Mouse (Mus musculus): ENCODE data around the gene Onecut1.
A peak's percentile ranks its signal among the peaks of the same experiment; 100 is the strongest.

The Onecut1 gene

GRCm38 (mm10) chr9:74861561-74861980 is at the start of gene Onecut1:
Gene Onecut1 (plus strand): TSS chr9:74861921.
- DNase-seq (ENCODE audit: inconsistent age in 2 of 2, low spot score in 1 of 2), result peak; percentile 66 to 89

GRCm38 (mm10) chr9:74819736-74820511 is 41.8 kb upstream of the Onecut1 start:
- no peak for DNase-seq (ENCODE audit: inconsistent age in 2 of 2, low spot score in 1 of 2)

GRCm38 (mm10) chr9:74825102-74825501 is 36.6 kb upstream of the Onecut1 start:
- no peak for DNase-seq (ENCODE audit: inconsistent age in 2 of 2, low spot score in 1 of 2)

GRCm38 (mm10) chr9:74829206-74829605 is 32.5 kb upstream of the Onecut1 start:
- DNase-seq (ENCODE audit: inconsistent age in 2 of 2, low spot score in 1 of 2), result no peak

GRCm38 (mm10) chr9:74842890-74843289 is 18.8 kb upstream of the Onecut1 start:
- no peak for DNase-seq (ENCODE audit: inconsistent age in 2 of 2, low spot score in 1 of 2)

- DNase-seq (ENCODE audit: inconsistent age in 2 of 2, low spot score in 1 of 2), result no peak
Measured at GRCm38 (mm10) chr9:74846867-74847830, 14.6 kb upstream of the Onecut1 start.

- DNase-seq (ENCODE audit: inconsistent age in 2 of 2, low spot score in 1 of 2), result peak in 1 of 2 experiments; percentile 50
Measured at GRCm38 (mm10) chr9:74848411-74849194, 13.1 kb upstream of the Onecut1 start.

GRCm38 (mm10) chr9:74849195-74849978 is 12.3 kb upstream of the Onecut1 start:
- DNase-seq (ENCODE audit: inconsistent age in 2 of 2, low spot score in 1 of 2), result no peak

GRCm38 (mm10) chr9:74849979-74850780 is 11.5 kb upstream of the Onecut1 start:
- DNase-seq (ENCODE audit: inconsistent age in 2 of 2, low spot score in 1 of 2), result no peak

- DNase-seq (ENCODE audit: inconsistent age in 2 of 2, low spot score in 1 of 2), result no peak
Measured at GRCm38 (mm10) chr9:74850781-74851145, 11.0 kb upstream of the Onecut1 start.

- DNase-seq (ENCODE audit: inconsistent age in 2 of 2, low spot score in 1 of 2), result no peak
Measured at GRCm38 (mm10) chr9:74851601-74852000, 10.1 kb upstream of the Onecut1 start.

GRCm38 (mm10) chr9:74852361-74852760 is 9.4 kb upstream of the Onecut1 start:
- no peak for DNase-seq (ENCODE audit: inconsistent age in 2 of 2, low spot score in 1 of 2)

GRCm38 (mm10) chr9:74853191-74854072 is 8.3 kb upstream of the Onecut1 start:
- no peak for DNase-seq (ENCODE audit: inconsistent age in 2 of 2, low spot score in 1 of 2)

- DNase-seq (ENCODE audit: inconsistent age in 2 of 2, low spot score in 1 of 2), result no peak
Measured at GRCm38 (mm10) chr9:74854073-74854591, 7.6 kb upstream of the Onecut1 start.

- DNase-seq (ENCODE audit: inconsistent age in 2 of 2, low spot score in 1 of 2), result no peak
Measured at GRCm38 (mm10) chr9:74855446-74855845, 6.3 kb upstream of the Onecut1 start.

- DNase-seq (ENCODE audit: inconsistent age in 2 of 2, low spot score in 1 of 2), result no peak
Measured at GRCm38 (mm10) chr9:74856578-74857507, 4.9 kb upstream of the Onecut1 start.

- no peak for DNase-seq (ENCODE audit: inconsistent age in 2 of 2, low spot score in 1 of 2)
Measured at GRCm38 (mm10) chr9:74857508-74857840, 4.2 kb upstream of the Onecut1 start.

All from adrenal gland, adult (tissue).